Mouse (Mus musculus) heart, postnatal 0 days (tissue): ENCODE measurements around the gene Eif1ax. TPM values are rescaled to one million over a fixed set of nuclear protein-coding genes. Genes with fewer than 3 reads are reported as not detected.

Experiments used
- polyA plus RNA-seq: library from polyadenylated mRNA; unstranded; fragments of >200 nt; fragmentation: Nextera tagmentation; extraction: Ambion mirVana; gene quantifications from 2 replicates; pipeline ENCODE4 v1.2.1, GENCODE M21; 2015
- total RNA-seq: library from RNA; depleted of rRNA; stranded (reverse); fragments of >200 nt; gene quantifications from 2 replicates; pipeline ENCODE4 v1.2.3, GENCODE M21; 2014; ENCODE audit warnings: low replicate concordance; rRNA removed

Gene Eif1ax
- total and polyA plus RNA-seq, 2 experiments from 2014 or later: 17.5 to 84.3 TPM

Other genes starting within 250 kb of the Eif1ax start
- 31.4 and 32.5 TPM in 2 replicates for gene Rps6ka3, start 161.9 kb upstream of the Eif1ax start, total RNA-seq
- 3.6 and 5.5 TPM in 2 replicates for gene Rps6ka3, start 161.9 kb upstream of the Eif1ax start, polyA plus RNA-seq
- gene Map7d2, start 42.4 kb downstream of the Eif1ax start, total RNA-seq: 0.04 TPM in 1 of 2 replicates, not detected in the other
- 0.53 and 0.56 TPM in 2 replicates for gene Map7d2, start 42.4 kb downstream of the Eif1ax start, polyA plus RNA-seq
- gene Bclaf3, start 154.5 kb downstream of the Eif1ax start, total RNA-seq: 1.1 and 2.3 TPM in 2 replicates
- 5.7 and 6.1 TPM in 2 replicates for gene Bclaf3, start 154.5 kb downstream of the Eif1ax start, polyA plus RNA-seq